Mouse (Mus musculus): ENCODE measurements around the gene Tatdn2. TPM values are rescaled to one million over a fixed set of nuclear protein-coding genes. Genes with fewer than 3 reads are reported as not detected.

Tatdn2 gene
- total RNA-seq, 2 experiments from 2014 or later: 25.7 to 29.1 TPM

GRCm38 (mm10) chr6:113749119-113749685, 52.4 kb downstream of the Tatdn2 start:
- intact Hi-C loops (cut with DNase I; ENCODE audit: low total_unique reads): no loop called here

More at GRCm38 (mm10) chr6:113749119-113749685, 52.4 kb downstream of the Tatdn2 start:
- no peak for DNase-seq

Small RNA genes within 50 kb of the gene (microRNA-seq; reads per million reads assigned to microRNA genes)
- gene Mir7042: 0 to 0.64 reads per million in 2 experiments

Other genes with a start within 250 kb of the Tatdn2 start
- under 1 TPM; 0.31 to 0.49 TPM for gene Il17re, start 238.6 kb upstream of the Tatdn2 start, total RNA-seq (2021)
- gene Il17rc, start 225.6 kb upstream of the Tatdn2 start, total RNA-seq (2021): 1 to 10 TPM; 6.8 TPM
- gene Creld1, start 213.8 kb upstream of the Tatdn2 start, total RNA-seq (2021): 10 to 100 TPM; 37.1 to 39.6 TPM
- gene Prrt3, start 195.1 kb upstream of the Tatdn2 start, total RNA-seq (2021): under 1 TPM; 0.11 to 0.12 TPM
- gene Emc3, start 165.4 kb upstream of the Tatdn2 start, total RNA-seq (2021): 10 to 100 TPM; 56.2 to 61.0 TPM
- gene Fancd2, start 165.4 kb upstream of the Tatdn2 start, total RNA-seq (2021): 1 to 10 TPM; 1.3 to 1.8 TPM
- not detected for gene Fancd2os, start 96.3 kb upstream of the Tatdn2 start, total RNA-seq (2021)
- gene Brk1, start 92.3 kb upstream of the Tatdn2 start, total RNA-seq (2021): 10 to 100 TPM; 42.8 to 52.4 TPM
- gene Vhl, start 73.1 kb upstream of the Tatdn2 start, total RNA-seq (2021): 1 to 10 TPM; 6.8 to 7.0 TPM
- 1 to 10 TPM; 4.7 to 4.8 TPM for gene Irak2, start 58.6 kb upstream of the Tatdn2 start, total RNA-seq (2021)
- under 1 TPM in 1 of 2 experiments, not detected in 1; 0.37 TPM for gene Ghrl, start 22.8 kb downstream of the Tatdn2 start, total RNA-seq (2021)
- gene Sec13, start 43.7 kb downstream of the Tatdn2 start, total RNA-seq (2021): 10 to 100 TPM; 68.9 to 78.7 TPM